Mouse (Mus musculus) MEL (cell line): ENCODE data around the gene Olfr427. TPM values are rescaled to one million over a fixed set of nuclear protein-coding genes. Genes with fewer than 3 reads are reported as not detected.

Experiments used
- DNase-seq: peaks from one replicate; pipeline ENCODE4 v3.0.0; 2011; ENCODE audit warnings: low read depth, low spot score
- H3K27ac ChIP-seq: 2 replicates; pipeline ENCODE4 v1.5.1; 2012; ENCODE audit warnings: low read depth, mild to moderate bottlenecking, control low read depth, low read length, moderate library complexity; ENCODE audit not compliant: control insufficient read depth
- H3K27me3 ChIP-seq, 2 experiments: fragments of 150-350 bp in 1 of 2; sonication (generic) in 1 of 2; 2 replicates each; pipeline ENCODE4 v1.6.1; 2012; ENCODE audit warnings: low read length in 2 of 2, mild to moderate bottlenecking in 2 of 2, improper control_type of control experiment in 1 of 2, moderate library complexity in 1 of 2; ENCODE audit not compliant: insufficient read depth in 2 of 2, control insufficient read depth in 1 of 2
- H3K36me3 ChIP-seq, 2 experiments: 2 replicates each; pipeline ENCODE4 v1.6.1; 2012 to 2014; ENCODE audit warnings: low read length in 2 of 2, improper control_type of control experiment in 1 of 2, inconsistent platforms in 1 of 2, mild to moderate bottlenecking in 1 of 2; ENCODE audit not compliant: insufficient read depth in 2 of 2, control insufficient read depth in 1 of 2
- H3K4me1 ChIP-seq, 2 experiments: fragments of 150-350 bp in 1 of 2; sonication (generic) in 1 of 2; 2 replicates each; pipeline ENCODE4 v1.6.1; 2012; ENCODE audit warnings: low read length in 2 of 2, improper control_type of control experiment in 1 of 2, mild to moderate bottlenecking in 1 of 2; ENCODE audit not compliant: insufficient read depth in 2 of 2, control insufficient read depth in 1 of 2
- H3K4me3 ChIP-seq, 2 experiments: fragments of 150-350 bp in 1 of 2; sonication (generic) in 1 of 2; 2 replicates each; pipeline ENCODE4 v1.5.1; 2012; ENCODE audit warnings: low read depth in 2 of 2, low read length in 2 of 2, mild to moderate bottlenecking in 2 of 2, moderate library complexity in 2 of 2, control low read depth in 1 of 2, improper control_type of control experiment in 1 of 2; ENCODE audit not compliant: control insufficient read depth in 1 of 2, insufficient read depth in 1 of 2
- H3K79me2 ChIP-seq: 2 replicates; pipeline ENCODE4 v1.6.1; 2012; ENCODE audit warnings: mild to moderate bottlenecking, low read length, moderate library complexity; ENCODE audit not compliant: control insufficient read depth, poor library complexity, insufficient read depth
- H3K9ac ChIP-seq: 2 replicates; pipeline ENCODE4 v1.6.1; 2012; ENCODE audit warnings: low read depth, mild to moderate bottlenecking, control low read depth, low read length, moderate library complexity; ENCODE audit not compliant: control insufficient read depth, poor library complexity, severe bottlenecking
- H3K9me3 ChIP-seq: fragments of 150-350 bp; sonication (generic); replicated peaks from 2 replicates; pipeline ENCODE4 v1.6.1; 2012; ENCODE audit warnings: mild to moderate bottlenecking, low read length, improper control_type of control experiment, moderate library complexity; ENCODE audit not compliant: insufficient read depth
- BHLHE40 ChIP-seq: IDR thresholded peaks from 2 replicates; pipeline ENCODE4 v1.6.1; 2012; ENCODE audit warnings: low read depth, mild to moderate bottlenecking, inconsistent platforms, low read length, improper control_type of control experiment, borderline replicate concordance
- CHD1 ChIP-seq: IDR thresholded peaks from 2 replicates; pipeline ENCODE4 v1.6.1; 2012; ENCODE audit warnings: low read depth, mild to moderate bottlenecking, inconsistent platforms, low read length, improper control_type of control experiment
- CHD2 ChIP-seq: IDR thresholded peaks from 2 replicates; pipeline ENCODE4 v1.6.1; 2011; ENCODE audit warnings: low read length, improper control_type of control experiment
- ELF1 ChIP-seq: IDR thresholded peaks from 2 replicates; pipeline ENCODE4 v1.6.1; 2014; ENCODE audit warnings: low read depth, mild to moderate bottlenecking, inconsistent platforms, low read length, improper control_type of control experiment, moderate library complexity
- GABPA ChIP-seq: IDR thresholded peaks from 2 replicates; pipeline ENCODE4 v1.6.1; 2012; ENCODE audit warnings: low read depth, mild to moderate bottlenecking, inconsistent platforms, low read length, improper control_type of control experiment, moderate library complexity
- HCFC1 ChIP-seq: IDR thresholded peaks from 2 replicates; pipeline ENCODE4 v1.6.1; 2012; ENCODE audit warnings: low read depth, mild to moderate bottlenecking, inconsistent platforms, low read length, improper control_type of control experiment, moderate library complexity
- KAT2A ChIP-seq: conservative IDR thresholded peaks from 2 replicates; pipeline ENCODE4 v1.6.1; 2012; ENCODE audit warnings: low read depth, low read length, improper control_type of control experiment, inconsistent platforms
- MAFK ChIP-seq: IDR thresholded peaks from 2 replicates; pipeline ENCODE4 v1.6.1; 2011; ENCODE audit warnings: low read depth, mild to moderate bottlenecking, low read length, improper control_type of control experiment, borderline replicate concordance
- MAZ ChIP-seq: IDR thresholded peaks from 2 replicates; pipeline ENCODE4 v1.6.1; 2012; ENCODE audit warnings: low read depth, mild to moderate bottlenecking, inconsistent platforms, low read length, improper control_type of control experiment
- NELFE ChIP-seq: IDR thresholded peaks from 2 replicates; pipeline ENCODE4 v1.6.1; 2011; ENCODE audit warnings: low read depth, low read length, improper control_type of control experiment
- NRF1 ChIP-seq: IDR thresholded peaks from 2 replicates; pipeline ENCODE4 v1.6.1; 2014; ENCODE audit warnings: low read depth, mild to moderate bottlenecking, inconsistent platforms, low read length, improper control_type of control experiment, moderate library complexity; ENCODE audit not compliant: poor library complexity, insufficient read depth, severe bottlenecking
- RAD21 ChIP-seq: IDR thresholded peaks from 2 replicates; pipeline ENCODE4 v1.6.1; 2011; ENCODE audit warnings: mild to moderate bottlenecking, low read depth, low read length, improper control_type of control experiment
- SIN3A ChIP-seq: IDR thresholded peaks from 2 replicates; pipeline ENCODE4 v1.6.1; 2012; ENCODE audit warnings: low read length, improper control_type of control experiment, inconsistent platforms
- TBP ChIP-seq: IDR thresholded peaks from 2 replicates; pipeline ENCODE4 v1.8.0; 2011; ENCODE audit warnings: low read depth, low read length, improper control_type of control experiment
- TCF12 ChIP-seq: IDR thresholded peaks from 2 replicates; pipeline ENCODE4 v1.6.1; 2014; ENCODE audit warnings: low read depth, mild to moderate bottlenecking, inconsistent platforms, low read length, improper control_type of control experiment, moderate library complexity
- UBTF ChIP-seq: IDR thresholded peaks from 2 replicates; pipeline ENCODE4 v1.6.1; 2012; ENCODE audit warnings: low read depth, mild to moderate bottlenecking, inconsistent platforms, low read length, improper control_type of control experiment, moderate library complexity, borderline replicate concordance; ENCODE audit not compliant: insufficient read depth
- USF1 ChIP-seq: IDR thresholded peaks from 2 replicates; pipeline ENCODE4 v1.6.1; 2014; ENCODE audit warnings: low read depth, mild to moderate bottlenecking, inconsistent platforms, low read length, improper control_type of control experiment, moderate library complexity
- USF2 ChIP-seq, 2 experiments: IDR thresholded peaks; 2 replicates each; pipeline ENCODE4 v1.6.1; 2011 to 2012; ENCODE audit warnings: improper control_type of control experiment in 2 of 2, low read length in 2 of 2, borderline replicate concordance in 1 of 2, inconsistent platforms in 1 of 2, low read depth in 1 of 2, mild to moderate bottlenecking in 1 of 2; ENCODE audit not compliant: insufficient read depth in 1 of 2
- ZKSCAN1 ChIP-seq: IDR thresholded peaks from 2 replicates; pipeline ENCODE4 v1.6.1; 2012; ENCODE audit warnings: low read depth, mild to moderate bottlenecking, inconsistent platforms, low read length, improper control_type of control experiment, moderate library complexity
- polyA plus RNA-seq, 2 experiments: library from polyadenylated mRNA; stranded (reverse) in 1 of 2; unstranded in 1 of 2; fragments of >175 nt in 1 of 2; fragments of >200 nt in 1 of 2; gene quantifications; 2 replicates each; pipeline versions ENCODE4 v1.2.1 to v1.2.4; 2012; ENCODE audit warnings: low replicate concordance in 2 of 2, low read depth in 1 of 2; ENCODE audit not compliant: insufficient read length in 2 of 2, insufficient read depth in 1 of 2, missing spikeins in 1 of 2
- total RNA-seq: library from RNA; depleted of rRNA; stranded (reverse); fragments of 300-350 nt; gene quantifications from 2 replicates; pipeline ENCODE4 v1.2.3, GENCODE M21; 2012

Olfr427 gene
- total and polyA plus RNA-seq, 3 experiments, result not detected

- no peaks in the 10 kb centered on the region for H3K79me2 ChIP-seq
- H3K9me3 ChIP-seq, result no peaks in the 10 kb centered on the region
- no peaks in the 10 kb centered on the region for H3K36me3 ChIP-seq
- TF ChIP-seq NRF1 (no peak), USF1 (no peak), UBTF (no peak), KAT2A (no peak), ZKSCAN1 (no peak), TBP (no peak)
- no peak within 1 kb of the TSS for H3K27ac ChIP-seq
- H3K4me3 ChIP-seq, result no peak within 1 kb of the TSS
- no peaks in the 10 kb centered on the region for H3K4me1 ChIP-seq
- H3K27me3 ChIP-seq, result no peaks in the 10 kb centered on the region
- DNase-seq, result no peak
- no peak within 1 kb of the TSS for H3K9ac ChIP-seq
These were observed 34.5 kb downstream of the Olfr427 start, which contains the start of gene Olfr424 for GRCm38 (mm10) chr1:174131217-174131616. Olfr424 (plus strand) TSS chr1:174131517.

- no peaks in the 10 kb centered on the region for H3K36me3 ChIP-seq
- TF ChIP-seq ZKSCAN1 (no peak), HCFC1 (no peak)
- H3K79me2 ChIP-seq, result no peaks in the 10 kb centered on the region
- no peaks in the 10 kb centered on the region for H3K27me3 ChIP-seq
- H3K27ac ChIP-seq, result no peak overlapping the region
- no peak for DNase-seq
- H3K9ac ChIP-seq, result no peak overlapping the region
- no peak overlapping the region for H3K4me3 ChIP-seq
- no peaks in the 10 kb centered on the region for H3K4me1 ChIP-seq
- H3K9me3 ChIP-seq, result no peaks in the 10 kb centered on the region
These were observed 35.3 kb downstream of the Olfr427 start for GRCm38 (mm10) chr1:174131999-174132398.

GRCm38 (mm10) chr1:174141384-174141783 is 44.7 kb downstream of the Olfr427 start:
- H3K36me3 ChIP-seq, result no peaks in the 10 kb centered on the region
- H3K4me3 ChIP-seq, result no peak overlapping the region
- TF ChIP-seq NELFE (no peak), USF2 (IDR thresholded peaks at IDR 0.05; ENCODE audit: borderline replicate concordance in 1 of 2, insufficient read depth in 1 of 2, low read depth in 1 of 2, low read length in 2 of 2) (no peak), GABPA (no peak), ELF1 (no peak), TCF12 (no peak), MAZ (no peak), CHD1 (no peak), HCFC1 (no peak), MAFK (no peak), RAD21 (no peak), CHD2 (no peak), BHLHE40 (no peak), SIN3A (no peak), USF1 (no peak)
- DNase-seq, result peak; percentile 13
- no peaks in the 10 kb centered on the region for H3K79me2 ChIP-seq
- no peaks in the 10 kb centered on the region for H3K4me1 ChIP-seq
- H3K9me3 ChIP-seq, result no peaks in the 10 kb centered on the region
- no peak overlapping the region for H3K9ac ChIP-seq
- H3K27ac ChIP-seq, result no peak overlapping the region
- peaks cover 0 to 2% of the 10 kb centered on the region in 2 experiments; a peak in 1 of 4 replicates for H3K27me3 ChIP-seq
